Mouse (Mus musculus): ENCODE data around the gene Fam126b.

GRCm38 (mm10) chr1:58498758-58499157 lies 87.4 kb downstream of the Fam126b start:
- TF ChIP-seq EP300 (IDR thresholded peaks at IDR 0.05; ENCODE audit: low read depth) (no peak), CTCF (IDR thresholded peaks at IDR 0.05; ENCODE audit: low read depth) (no peak; the same call in 1 of the 2 replicates)
